Mouse (Mus musculus) mouse trophoblast stem cell (cell line): ENCODE data around the gene Wwc1.

ENCODE experiments used
- in situ Hi-C, 2 experiments: fragments of 300-500 bp; cut with MseI, MboI; formaldehyde crosslinking; loops; 2 replicates in 1 of 2; 3 replicates in 1 of 2; pipeline ENCODE4 v1.15.1; 2025

The Wwc1 gene

DNA sequence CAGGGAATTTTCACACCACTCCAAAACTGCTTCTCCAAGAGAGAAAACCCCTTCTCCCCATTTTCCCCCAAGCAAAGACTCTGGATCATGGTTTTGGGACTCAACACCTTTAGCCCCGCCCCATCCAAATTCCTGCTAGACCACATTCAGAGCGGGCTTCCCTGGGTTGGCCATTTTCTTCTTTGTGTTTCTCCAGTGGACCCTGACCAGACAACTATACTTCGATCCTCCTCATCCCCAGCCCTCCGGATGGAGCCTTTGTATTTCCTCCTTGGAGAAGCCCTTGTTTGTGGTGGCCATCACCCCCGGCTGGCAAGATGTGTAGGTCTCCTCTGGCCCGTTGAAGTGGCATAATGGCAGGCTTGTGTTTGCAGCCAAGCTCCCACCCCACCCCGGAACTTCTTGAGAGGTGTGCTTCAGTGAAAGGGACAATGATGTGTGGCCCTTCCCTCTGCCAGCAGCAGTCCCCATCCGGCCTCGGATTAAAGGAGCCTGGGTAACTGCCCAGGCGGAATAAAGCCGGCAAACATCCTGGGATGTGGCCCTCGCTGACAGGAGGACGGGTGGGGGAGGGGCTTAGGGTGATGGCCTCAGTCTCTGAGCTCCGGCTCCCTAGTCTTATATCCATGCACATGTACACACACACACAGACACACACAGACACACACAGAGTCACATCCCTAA lies 46.8 kb downstream of the Wwc1 start:
- in situ Hi-C loops = no loop called here

DNA sequence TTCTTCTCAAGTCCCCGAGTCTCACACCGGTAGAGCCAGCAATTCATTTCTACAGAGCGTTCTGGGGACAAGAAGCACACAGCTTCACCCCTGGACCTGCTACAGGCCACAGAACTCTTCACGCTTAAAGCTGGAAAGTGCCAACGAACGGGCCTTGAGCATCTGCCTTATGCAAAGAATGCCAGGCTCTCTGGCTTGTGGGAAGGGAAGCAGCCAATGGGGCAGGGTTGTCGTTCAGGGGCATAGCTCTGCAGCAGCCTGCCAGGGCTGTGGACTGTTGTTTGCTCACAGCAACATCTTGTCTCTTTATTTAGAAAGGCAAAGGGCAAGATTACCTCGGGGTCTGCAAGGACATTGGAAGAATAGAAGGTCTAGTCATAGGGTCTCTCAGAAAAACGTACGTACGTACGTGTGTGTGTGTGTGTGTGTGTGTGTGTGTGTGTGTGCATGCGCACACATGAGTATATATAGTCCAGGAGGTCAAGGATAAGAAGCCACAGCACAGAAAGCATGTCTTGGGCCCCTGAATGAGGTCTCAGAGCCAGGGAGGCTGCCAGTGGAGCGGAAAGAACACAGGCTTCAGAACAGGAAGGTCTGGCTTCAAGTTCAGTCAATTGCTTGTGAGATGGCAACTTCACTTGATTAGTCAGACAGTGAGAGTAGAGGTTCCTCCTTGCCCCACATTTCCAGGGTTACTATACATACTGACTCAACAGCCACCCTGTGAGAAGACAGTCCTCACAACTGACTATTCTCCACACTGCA lies 48.0 kb downstream of the Wwc1 start:
- in situ Hi-C loops = no loop called here

DNA sequence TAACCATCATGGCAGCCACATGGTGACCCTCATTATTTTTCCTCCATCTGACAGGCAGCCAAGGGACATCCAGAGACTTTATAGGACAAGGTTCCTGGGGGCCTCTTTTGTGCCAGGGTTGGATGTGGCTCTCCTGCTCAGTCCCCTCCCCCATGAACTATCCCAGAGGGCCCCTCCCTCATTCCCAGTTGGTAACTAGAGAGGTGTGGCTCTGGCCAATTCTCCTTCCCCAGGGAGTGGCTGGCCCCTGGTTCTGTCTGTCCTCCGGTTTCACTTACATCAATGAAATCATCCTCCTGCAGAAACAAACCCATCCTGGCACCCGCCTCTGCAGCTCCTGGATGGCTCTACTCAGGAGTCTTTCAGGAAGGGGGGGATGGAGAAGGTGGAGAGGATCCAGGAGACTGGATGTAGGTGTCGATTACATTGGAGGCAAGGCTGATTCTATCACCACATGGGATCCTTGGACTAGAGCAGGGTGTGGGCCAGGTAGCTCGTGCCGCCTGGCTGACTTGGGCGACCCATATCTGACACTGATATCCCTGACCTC lies 49.7 kb downstream of the Wwc1 start:
- in situ Hi-C loops = no loop called here

DNA sequence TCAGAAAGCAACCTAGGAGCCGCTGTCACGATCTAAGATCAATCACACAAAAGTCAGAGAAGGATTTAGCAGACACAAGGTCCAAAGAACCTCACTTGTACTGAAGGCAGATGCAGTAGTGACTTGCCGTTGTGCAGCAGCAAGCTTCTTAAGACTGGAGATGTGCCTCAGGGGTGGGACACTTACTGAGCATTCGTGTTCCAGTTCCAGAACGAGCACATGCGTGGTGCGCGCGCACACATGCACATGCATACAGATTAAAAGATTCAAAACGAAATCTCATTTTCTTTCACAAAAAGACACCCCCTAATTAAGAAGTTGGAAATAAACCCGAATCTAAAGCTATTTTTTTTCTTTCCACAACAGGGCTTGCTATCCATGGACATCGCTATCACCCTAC lies 51.9 kb downstream of the Wwc1 start:
- in situ Hi-C loops = no loop called here

DNA sequence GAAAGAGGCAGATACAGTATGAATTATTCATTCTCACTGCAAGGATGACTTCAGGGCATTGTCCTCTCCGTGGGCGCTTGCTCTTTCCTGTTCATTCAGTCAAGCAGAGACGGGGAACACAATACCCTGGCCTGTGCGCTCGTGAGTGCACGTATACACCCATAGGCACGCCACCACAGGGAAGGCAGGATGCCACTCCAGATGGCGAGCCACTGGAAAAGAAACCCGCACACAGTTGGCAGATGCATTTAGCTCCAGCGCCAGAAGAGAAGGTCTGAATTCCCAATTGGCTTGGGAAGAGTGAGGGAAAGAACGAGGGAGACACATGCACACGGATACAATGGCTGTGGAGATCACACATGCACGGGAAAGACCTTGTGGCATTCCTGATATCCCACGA lies 53.0 kb downstream of the Wwc1 start:
- in situ Hi-C loops = no loop called here

DNA sequence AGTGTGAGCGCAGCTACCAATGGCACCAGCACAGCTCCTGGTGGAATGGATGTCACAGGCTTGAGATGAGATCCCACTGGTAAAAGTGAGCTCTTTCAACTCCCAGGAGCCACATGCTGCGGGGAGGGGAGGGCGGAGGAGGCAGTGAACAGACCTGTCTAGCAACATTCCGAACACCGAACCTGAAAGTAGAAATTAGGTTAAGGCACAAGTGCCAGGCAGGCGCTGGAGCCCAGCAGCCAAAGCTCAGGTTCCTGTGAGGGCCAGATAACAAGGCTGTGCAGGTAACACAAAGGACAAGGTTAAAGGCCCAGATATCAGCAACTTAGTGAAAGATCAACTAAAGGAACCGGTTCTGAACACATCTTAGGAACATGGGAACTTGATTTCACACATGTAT lies 54.7 kb downstream of the Wwc1 start:
- in situ Hi-C loops = no loop called here

DNA sequence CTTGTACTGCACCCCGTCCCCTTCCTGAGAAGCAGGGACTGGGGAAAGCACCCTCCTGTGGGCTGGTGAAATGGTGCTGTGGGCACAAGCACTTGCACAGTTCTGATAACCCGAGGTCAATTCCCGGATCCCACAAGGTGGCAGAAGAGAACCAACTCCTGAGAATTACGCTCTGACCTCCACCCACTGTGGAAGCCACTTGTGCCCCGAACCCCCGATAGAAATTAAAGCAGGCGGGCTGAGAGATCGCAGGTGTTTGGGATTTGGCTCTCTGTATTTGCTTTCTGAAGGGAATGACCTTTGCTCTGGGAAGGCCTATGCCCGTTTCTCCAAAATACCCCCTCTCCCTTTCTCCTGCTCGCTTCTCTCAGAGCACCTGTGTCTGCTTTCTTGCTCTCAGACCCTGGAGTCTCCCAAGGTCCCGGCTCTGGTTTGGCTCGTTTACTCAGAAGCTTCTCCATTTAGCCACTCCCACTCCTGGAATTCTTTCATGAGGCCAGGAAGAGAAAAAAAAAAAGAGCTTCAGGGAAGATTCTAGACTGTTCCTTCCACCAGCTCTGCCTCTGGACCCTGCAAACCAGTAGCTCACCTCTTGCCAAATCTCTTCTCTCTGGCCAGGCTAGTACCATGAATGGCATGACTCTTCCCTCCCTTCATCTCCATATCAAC lies 58.0 kb downstream of the Wwc1 start:
- in situ Hi-C loops = no loop called here

DNA sequence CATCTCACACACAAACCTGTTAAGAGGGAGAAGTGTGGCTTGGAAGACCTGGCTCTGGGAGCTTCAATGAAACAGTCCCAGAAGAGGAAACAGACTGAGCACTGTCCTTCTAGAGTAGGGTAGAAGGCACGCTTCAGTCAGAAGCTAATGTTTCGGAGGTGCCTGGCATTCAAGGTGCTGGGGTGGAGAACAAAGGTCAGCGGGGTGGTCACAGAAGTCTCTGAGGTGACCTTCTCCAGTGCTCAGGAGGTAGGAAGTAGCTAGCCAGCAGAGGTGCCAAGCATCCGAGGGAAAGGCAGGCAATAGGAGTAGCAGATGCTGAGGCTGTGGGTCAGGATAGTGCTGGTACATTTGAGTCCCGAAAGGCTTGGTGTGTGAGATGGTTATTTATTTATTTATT lies 59.6 kb downstream of the Wwc1 start:
- in situ Hi-C loops = no loop called here

DNA sequence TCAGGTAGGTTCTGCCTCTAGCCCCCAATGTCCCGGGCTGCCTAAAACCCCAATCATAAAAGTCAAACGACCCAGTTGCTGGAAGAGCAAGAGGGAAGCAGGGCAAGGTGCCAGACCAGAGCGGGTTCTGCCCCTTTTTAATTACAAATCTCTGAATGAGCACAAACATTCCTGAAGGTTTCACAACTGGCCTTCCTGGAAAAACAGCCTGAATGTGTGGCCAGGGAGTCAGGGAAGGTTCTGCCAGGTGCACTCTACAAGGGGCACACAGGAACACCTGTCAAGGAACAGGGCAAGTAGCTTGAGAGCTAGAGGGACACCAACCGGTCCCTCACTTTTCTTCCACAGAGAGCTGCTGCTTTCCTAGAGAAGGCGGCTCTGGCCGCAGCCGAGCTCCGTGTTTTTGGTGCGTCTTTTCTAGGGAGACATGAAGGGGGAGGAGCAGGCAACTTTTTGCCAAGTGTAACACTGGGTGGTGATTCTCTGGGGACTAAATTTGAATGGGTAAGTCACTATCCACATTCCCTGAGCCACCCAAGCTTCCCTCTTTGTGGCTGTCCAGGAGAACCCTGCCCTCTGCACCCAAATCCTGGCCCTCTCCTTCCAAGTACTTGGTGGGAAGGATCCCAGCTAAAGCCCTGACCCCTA lies 60.3 kb downstream of the Wwc1 start:
- in situ Hi-C loops = no loop called here

DNA sequence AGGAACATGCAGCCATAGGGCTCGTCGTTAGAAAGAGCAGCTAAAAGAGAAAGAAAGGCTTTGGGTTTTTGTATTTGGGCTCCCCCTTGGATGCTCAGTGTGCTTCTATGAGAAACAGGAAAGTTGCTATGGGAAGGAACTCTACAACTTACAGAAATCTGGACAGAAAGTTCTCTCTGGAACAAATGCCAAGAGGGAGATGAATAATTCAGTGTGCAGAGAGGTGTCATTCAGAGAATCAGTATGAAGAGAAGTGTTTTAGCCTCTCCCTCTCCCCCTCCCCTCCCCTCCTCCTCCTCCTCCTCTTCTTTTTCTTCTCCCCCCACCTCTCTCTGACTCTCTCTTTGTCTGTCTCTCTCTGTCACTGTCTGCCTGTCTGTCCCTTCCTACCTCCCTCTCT lies 60.9 kb downstream of the Wwc1 start:
- in situ Hi-C loops = no loop called here

DNA sequence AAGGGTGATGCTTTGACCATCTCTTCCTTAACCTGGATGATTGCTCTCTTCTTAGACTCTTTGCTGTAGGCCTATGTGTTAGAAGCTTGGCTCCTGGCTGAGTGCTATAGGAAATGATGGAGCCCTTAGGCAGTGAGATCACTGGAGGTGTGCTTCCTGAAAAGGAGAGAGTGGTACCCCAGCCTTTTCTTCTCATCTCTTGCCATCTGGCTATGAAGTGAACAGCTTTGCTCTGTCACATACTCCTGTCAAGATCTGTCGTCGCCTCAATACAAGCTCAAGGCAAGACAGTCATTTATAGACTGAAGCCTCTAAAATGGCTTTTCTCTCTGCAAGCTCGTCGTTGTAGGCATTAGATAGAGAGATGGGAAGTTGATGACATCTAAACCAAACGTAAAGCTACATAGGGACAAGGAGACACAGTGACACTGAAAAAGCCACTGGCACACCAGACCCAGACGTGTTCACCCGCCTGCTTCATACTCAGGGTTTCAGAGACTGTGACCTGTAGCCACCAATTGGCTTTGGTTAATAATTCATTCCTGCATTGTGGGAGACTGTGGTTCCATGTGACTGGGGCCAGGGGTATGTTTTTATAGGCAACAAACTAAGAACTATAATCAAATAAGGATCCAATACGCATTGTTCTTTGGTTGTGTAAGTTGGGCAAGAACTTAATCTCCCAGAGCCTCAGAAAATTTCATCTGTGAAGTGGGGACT lies 63.7 kb downstream of the Wwc1 start:
- in situ Hi-C loops = no loop called here

DNA sequence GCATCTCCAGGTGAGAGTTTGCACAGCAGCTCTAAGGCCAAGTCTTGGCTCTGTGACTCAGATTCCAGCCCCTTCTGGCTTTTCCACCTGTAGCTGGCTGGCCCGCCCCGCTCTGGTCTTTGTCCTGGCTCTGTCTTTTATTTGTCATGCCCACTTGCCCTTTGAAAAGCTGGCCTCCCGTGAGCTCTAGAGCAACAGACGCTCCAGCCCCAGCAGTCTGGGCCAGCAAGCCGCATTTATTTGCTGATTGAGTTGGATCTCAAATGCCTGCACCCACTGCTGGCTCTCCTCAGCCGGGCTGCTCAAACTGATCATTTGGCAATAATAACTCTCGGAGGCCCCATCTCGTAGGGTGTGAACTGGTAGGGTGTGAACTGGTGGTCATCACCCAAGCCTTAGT lies 64.8 kb downstream of the Wwc1 start:
- in situ Hi-C loops = no loop called here

DNA sequence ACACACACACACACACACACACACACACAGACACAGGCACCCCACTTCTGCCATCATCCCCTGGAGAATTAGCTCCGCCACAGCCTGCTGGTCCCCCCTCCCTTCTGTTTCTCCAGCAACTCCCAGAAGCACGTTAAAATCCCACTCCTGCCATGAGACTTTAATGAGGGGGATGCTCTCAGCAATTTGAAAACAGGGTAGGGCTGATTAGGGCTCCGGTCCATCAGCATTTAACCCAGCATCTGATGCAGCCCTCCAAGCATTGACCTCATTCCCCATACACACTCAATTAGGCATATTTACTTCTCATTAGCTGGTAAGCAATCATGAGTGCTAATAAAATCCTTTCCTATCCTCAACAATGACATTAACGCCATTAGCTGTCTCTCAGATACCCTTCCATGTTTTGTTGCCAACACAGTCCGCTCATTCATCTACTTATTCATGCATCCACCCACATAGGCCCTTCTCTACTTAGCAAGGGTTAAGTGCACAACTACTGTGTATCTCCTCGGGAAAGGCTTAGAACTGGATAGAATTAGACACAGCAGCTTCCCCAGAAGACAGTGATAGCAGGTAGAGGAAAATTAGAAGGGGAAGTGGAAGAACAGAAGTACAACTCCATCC lies 66.8 kb downstream of the Wwc1 start:
- in situ Hi-C loops = no loop called here

DNA sequence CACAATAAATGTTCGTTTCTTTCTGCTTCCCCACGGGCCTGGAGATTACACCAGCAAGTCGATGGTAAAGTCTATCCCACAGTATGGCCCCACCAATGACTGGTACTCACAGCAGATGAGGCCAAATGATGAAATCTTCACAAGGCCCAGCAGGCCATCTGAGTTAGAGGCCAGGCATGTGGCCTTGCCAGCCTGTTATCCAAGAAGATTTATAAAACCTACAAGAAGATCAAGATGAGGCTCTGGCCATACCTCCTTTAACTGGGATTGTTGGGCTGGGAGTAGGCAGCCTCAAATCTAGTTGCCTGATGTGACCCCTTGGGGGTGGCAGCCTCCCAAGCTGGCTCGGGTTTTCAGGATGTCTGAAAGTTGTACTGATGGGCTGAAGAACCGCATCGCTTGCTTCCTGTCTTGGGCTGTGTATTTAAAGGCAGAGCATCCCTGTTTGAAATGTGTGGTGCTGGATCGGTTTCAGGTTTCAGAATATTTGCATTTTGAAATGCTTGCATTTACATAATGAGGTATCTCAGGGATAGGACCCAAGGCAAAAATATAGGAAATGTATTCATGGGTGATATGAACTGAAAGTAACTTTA lies 75.3 kb downstream of the Wwc1 start:
- in situ Hi-C loops = no loop called here

DNA sequence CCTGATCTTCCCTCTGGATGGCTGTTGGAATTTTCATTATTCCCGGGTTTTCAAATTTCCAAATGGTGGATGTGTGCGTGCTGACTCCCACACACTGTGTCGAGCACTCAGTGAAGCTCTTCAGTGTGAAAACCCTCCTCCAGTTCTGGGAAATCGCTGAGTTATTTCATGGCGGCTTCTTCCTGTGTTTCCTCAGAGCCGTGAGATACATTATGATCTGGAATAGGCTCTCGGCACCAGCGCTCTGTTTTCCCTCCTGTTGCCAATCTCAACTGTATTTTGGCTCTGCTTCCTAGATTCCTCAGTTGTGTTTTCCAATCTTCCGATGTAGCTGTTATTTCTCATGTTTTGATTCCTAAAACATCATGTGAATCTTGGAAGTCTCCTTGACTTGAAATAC lies 77.2 kb downstream of the Wwc1 start:
- in situ Hi-C loops = no loop called here

DNA sequence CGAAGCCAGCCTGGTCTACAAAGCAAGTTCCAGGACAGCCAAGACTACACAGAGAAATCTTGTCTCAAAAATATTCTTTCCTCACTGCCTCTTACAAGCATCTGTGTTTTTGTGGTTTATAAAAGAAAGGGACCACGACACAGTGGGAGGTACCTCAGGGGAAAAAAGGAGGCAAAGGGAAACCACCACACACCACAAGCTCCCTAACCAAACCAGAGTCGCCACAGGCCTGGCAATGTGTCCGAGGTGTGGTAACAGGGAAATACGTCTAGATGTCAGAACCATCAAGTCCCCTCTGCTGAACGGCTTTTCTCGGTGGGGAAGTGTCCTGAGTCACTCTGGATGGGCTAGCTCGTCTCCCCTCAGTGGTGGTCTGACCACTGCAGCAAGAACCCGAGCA lies 80.4 kb downstream of the Wwc1 start:
- in situ Hi-C loops = no loop called here

DNA sequence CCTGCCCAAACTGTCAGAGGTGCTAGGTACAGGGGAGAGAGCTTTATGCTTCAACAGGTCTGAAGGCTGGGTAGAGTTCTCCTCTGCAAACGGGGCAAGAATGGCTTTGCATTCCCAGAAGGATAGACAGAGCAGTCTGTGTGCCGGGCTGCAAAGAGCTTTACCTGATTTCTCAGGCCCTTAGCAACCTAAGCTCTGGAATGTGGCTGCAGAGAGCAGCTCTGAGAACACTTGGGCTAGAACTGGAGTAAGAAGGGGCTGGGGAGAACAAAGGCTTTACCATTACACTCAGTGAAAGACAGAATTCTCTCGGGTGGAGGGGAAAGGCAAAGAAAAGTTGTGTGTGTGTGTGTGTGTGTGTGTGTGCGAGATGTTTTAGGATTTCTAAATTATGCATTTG lies 86.9 kb downstream of the Wwc1 start:
- in situ Hi-C loops = no loop called here

DNA sequence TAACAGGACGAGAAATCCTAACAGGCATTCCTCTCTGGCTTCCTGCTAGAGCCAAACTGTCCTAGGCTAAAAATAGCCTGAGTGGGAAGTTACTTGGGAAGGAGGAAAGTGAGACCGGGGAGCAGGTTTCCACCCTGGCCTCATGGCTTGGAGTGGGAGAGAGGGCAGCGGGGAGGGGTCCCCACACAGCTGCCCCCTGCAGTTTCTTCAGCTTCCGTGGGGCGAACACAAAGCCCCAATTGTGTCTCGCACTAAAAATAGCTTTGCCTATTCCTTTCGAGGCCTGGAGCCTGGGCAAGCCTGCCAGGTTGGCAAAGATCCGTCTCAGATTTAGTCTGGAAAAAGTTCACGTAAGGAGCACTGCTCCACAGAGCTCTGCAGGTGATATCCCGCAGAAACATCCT lies 87.3 kb downstream of the Wwc1 start:
- in situ Hi-C loops = no loop called here

DNA sequence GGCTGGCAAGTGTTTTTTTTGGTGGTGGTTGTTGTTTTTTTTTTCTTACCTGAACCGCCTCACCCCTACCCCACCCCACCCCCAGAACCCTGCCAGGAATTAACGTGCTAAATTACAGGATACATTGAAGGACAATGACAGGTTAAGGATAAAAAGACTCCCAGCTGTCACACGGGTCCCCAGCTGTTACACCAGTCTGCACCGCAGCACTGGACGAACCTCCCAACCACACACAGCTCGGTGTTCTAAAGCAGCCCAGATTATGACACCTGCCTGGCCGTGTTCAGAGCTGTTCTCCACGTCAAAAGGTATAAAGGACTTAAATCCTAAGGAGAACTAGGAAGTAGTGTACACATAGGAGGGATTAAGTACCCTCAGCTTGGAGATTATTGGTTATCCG lies 88.0 kb downstream of the Wwc1 start:
- in situ Hi-C loops = no loop called here

DNA sequence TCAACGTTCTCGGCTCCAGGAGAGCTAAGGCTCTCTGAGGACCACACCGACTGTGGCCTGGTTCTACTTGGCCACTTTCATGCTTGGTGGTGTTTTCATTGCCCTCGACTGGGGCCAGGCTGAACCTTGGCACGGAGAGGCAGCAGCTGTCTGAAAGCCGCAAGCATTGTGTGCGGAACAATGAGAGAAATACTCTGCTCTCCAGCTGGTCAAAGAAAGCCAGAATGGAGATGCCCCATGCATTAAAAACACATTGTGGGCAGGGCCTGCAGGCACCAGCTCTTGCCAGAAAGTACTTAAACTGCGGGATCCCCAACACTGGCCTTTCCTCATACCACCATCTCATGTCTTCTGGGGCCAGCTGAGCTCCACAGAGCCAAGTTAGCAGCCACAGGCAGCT lies 91.5 kb downstream of the Wwc1 start:
- in situ Hi-C loops = no loop called here

DNA sequence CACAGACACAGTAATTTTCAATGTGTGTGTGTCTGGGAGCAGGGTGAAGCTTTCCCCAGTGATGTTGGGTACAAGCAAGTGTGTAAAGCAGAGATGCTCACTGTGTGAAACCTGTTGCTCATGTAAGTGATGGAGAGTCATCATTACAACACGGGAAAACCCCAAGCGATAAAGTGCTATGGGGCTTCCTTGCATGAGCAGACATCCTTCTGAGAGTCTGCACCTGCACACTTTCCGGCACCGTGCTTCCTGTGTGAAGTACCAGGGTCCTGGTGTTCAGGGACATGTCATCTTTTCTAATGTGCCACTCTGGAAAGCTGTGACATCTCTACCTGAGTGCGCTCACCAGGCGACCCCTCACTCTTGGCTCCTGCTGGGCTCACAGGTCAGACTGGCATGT lies 97.5 kb downstream of the Wwc1 start:
- in situ Hi-C loops = no loop called here
